Mouse (Mus musculus) bone marrow macrophage, adult 2 months (primary cell): Measurements from ENCODE around the gene Prrx2.

Experiments
- CTCF ChIP-seq: IDR thresholded peaks from 2 replicates; pipeline ENCODE4 v1.5.1; 2012; ENCODE audit warnings: low read depth, mild to moderate bottlenecking, low read length, moderate library complexity
- POLR2A ChIP-seq: IDR thresholded peaks from 2 replicates; pipeline ENCODE4 v1.6.1; 2012; ENCODE audit warnings: mild to moderate bottlenecking, low read depth, low read length, borderline replicate concordance

GRCm38 (mm10) chr2:30912291-30912773 is 77.6 kb downstream of the Prrx2 start:
- TF ChIP-seq CTCF (no peak), POLR2A (no peak)
